Mouse (Mus musculus): ENCODE measurements at regions not wholly inside any gene's neighbourhood (a gene's known extent, or its start where the extent isn't known, plus 50 kb on each side); places are given as distances from the start of the nearest gene placed in this dataset.

GRCm38 (mm10) chr16:26302045-26302444, 69.6 kb downstream of the Cldn1 start:
- WGBS = 65% methylated on average over 2 of the region's 2 CpGs
- intact Hi-C loops (cut with DNase I) = no loop called here
- TF ChIP-seq POLR2A (IDR thresholded peaks at IDR 0.05; ENCODE audit: insufficient read depth, low read depth, low read length) (no peak), EP300 (IDR thresholded peaks at IDR 0.05; ENCODE audit: insufficient read depth, low read depth, low read length) (no peak), CTCF (IDR thresholded peaks at IDR 0.05) (no peak)
- no peak for DNase-seq
- Histone ChIP-seq H3K4me3 (no peak overlapping the region), H3K4me1 (ENCODE audit: control insufficient read depth, insufficient read depth, low read length) (no peaks in the 10 kb centered on the region), H3K9ac (ENCODE audit: low read depth, low read length) (no peak overlapping the region), H3K36me3 (ENCODE audit: control insufficient read depth, insufficient read depth, low read length) (no peaks in the 10 kb centered on the region), H3K27ac (no peak overlapping the region), H3K79me2 (replicated peaks; ENCODE audit: control insufficient read depth, insufficient read depth, low read length) (no peaks in the 10 kb centered on the region), H3K27me3 (ENCODE audit: control insufficient read depth, insufficient read depth, low read length) (no peaks in the 10 kb centered on the region)

- no peaks in the 10 kb centered on the region for H3K79me2 ChIP-seq (replicated peaks; ENCODE audit: control insufficient read depth, insufficient read depth, low read length)
- H3K9ac ChIP-seq (ENCODE audit: low read depth, low read length) = no peak overlapping the region
- H3K27me3 ChIP-seq (ENCODE audit: control insufficient read depth, insufficient read depth, low read length) = no peaks in the 10 kb centered on the region
- WGBS = 69% methylated on average over 2 of the region's 2 CpGs
- no peaks in the 10 kb centered on the region for H3K4me1 ChIP-seq (ENCODE audit: control insufficient read depth, insufficient read depth, low read length)
- TF ChIP-seq EP300 (IDR thresholded peaks at IDR 0.05; ENCODE audit: insufficient read depth, low read depth, low read length) = no peak
- no peak for TF ChIP-seq POLR2A (IDR thresholded peaks at IDR 0.05; ENCODE audit: insufficient read depth, low read depth, low read length)
- TF ChIP-seq CTCF (IDR thresholded peaks at IDR 0.05) = no peak
- no peak for DNase-seq
- H3K27ac ChIP-seq = no peak overlapping the region
- H3K4me3 ChIP-seq = no peak overlapping the region
- H3K36me3 ChIP-seq (ENCODE audit: control insufficient read depth, insufficient read depth, low read length) = no peaks in the 10 kb centered on the region
- intact Hi-C loops (cut with DNase I) = no loop called here
These were observed 79.9 kb downstream of the Cldn1 start for GRCm38 (mm10) chr16:26291692-26292091.

- Histone ChIP-seq H3K27ac (no peak overlapping the region), H3K27me3 (ENCODE audit: control insufficient read depth, insufficient read depth, low read length) (no peaks in the 10 kb centered on the region), H3K4me3 (no peak overlapping the region), H3K9ac (ENCODE audit: low read depth, low read length) (no peak overlapping the region), H3K4me1 (ENCODE audit: control insufficient read depth, insufficient read depth, low read length) (no peaks in the 10 kb centered on the region), H3K79me2 (replicated peaks; ENCODE audit: control insufficient read depth, insufficient read depth, low read length) (no peaks in the 10 kb centered on the region), H3K36me3 (ENCODE audit: control insufficient read depth, insufficient read depth, low read length) (no peaks in the 10 kb centered on the region)
- TF ChIP-seq EP300 (IDR thresholded peaks at IDR 0.05; ENCODE audit: insufficient read depth, low read depth, low read length) (no peak), POLR2A (IDR thresholded peaks at IDR 0.05; ENCODE audit: insufficient read depth, low read depth, low read length) (no peak), CTCF (IDR thresholded peaks at IDR 0.05) (no peak)
- DNase-seq = no peak
- intact Hi-C loops (cut with DNase I) = no loop called here
- 76% methylated on average over 1 of the region's 1 CpGs for WGBS
These were observed 86.0 kb downstream of the Cldn1 start for GRCm38 (mm10) chr16:26285627-26286026.

GRCm38 (mm10) chr16:26284713-26285112, 86.9 kb downstream of the Cldn1 start:
- TF ChIP-seq EP300 (IDR thresholded peaks at IDR 0.05; ENCODE audit: insufficient read depth, low read depth, low read length) (no peak), CTCF (IDR thresholded peaks at IDR 0.05) (no peak), POLR2A (IDR thresholded peaks at IDR 0.05; ENCODE audit: insufficient read depth, low read depth, low read length) (no peak)

GRCm38 (mm10) chr16:26282418-26282817, 89.2 kb downstream of the Cldn1 start:
- no peak overlapping the region for H3K4me3 ChIP-seq
- no peaks in the 10 kb centered on the region for H3K36me3 ChIP-seq (ENCODE audit: control insufficient read depth, insufficient read depth, low read length)
- TF ChIP-seq CTCF (IDR thresholded peaks at IDR 0.05) (no peak), POLR2A (IDR thresholded peaks at IDR 0.05; ENCODE audit: insufficient read depth, low read depth, low read length) (no peak), EP300 (IDR thresholded peaks at IDR 0.05; ENCODE audit: insufficient read depth, low read depth, low read length) (no peak)
- no peaks in the 10 kb centered on the region for H3K79me2 ChIP-seq (replicated peaks; ENCODE audit: control insufficient read depth, insufficient read depth, low read length)
- no peaks in the 10 kb centered on the region for H3K27me3 ChIP-seq (ENCODE audit: control insufficient read depth, insufficient read depth, low read length)
- no peak for DNase-seq
- WGBS = 31% methylated on average over 1 of the region's 1 CpGs
- no peak overlapping the region for H3K27ac ChIP-seq
- H3K9ac ChIP-seq (ENCODE audit: low read depth, low read length) = no peak overlapping the region
- no peaks in the 10 kb centered on the region for H3K4me1 ChIP-seq (ENCODE audit: control insufficient read depth, insufficient read depth, low read length)
- intact Hi-C loops (cut with DNase I) = no loop called here

More at GRCm38 (mm10) chr16:26284713-26285112, 86.9 kb downstream of the Cldn1 start:
- no peaks in the 10 kb centered on the region for H3K27me3 ChIP-seq (ENCODE audit: control insufficient read depth, insufficient read depth, low read length)
- no peak overlapping the region for H3K4me3 ChIP-seq
- H3K36me3 ChIP-seq (ENCODE audit: control insufficient read depth, insufficient read depth, low read length) = no peaks in the 10 kb centered on the region
- no peaks in the 10 kb centered on the region for H3K79me2 ChIP-seq (replicated peaks; ENCODE audit: control insufficient read depth, insufficient read depth, low read length)
- intact Hi-C loops (cut with DNase I) = no loop called here
- H3K9ac ChIP-seq (ENCODE audit: low read depth, low read length) = no peak overlapping the region
- no peak overlapping the region for H3K27ac ChIP-seq
- WGBS = 84% methylated on average over 6 of the region's 6 CpGs
- no peak for DNase-seq
- H3K4me1 ChIP-seq (ENCODE audit: control insufficient read depth, insufficient read depth, low read length) = no peaks in the 10 kb centered on the region

GRCm38 (mm10) chr16:26281496-26281895, 90.1 kb downstream of the Cldn1 start:
- Histone ChIP-seq H3K27ac (no peak overlapping the region), H3K27me3 (ENCODE audit: control insufficient read depth, insufficient read depth, low read length) (no peaks in the 10 kb centered on the region), H3K36me3 (ENCODE audit: control insufficient read depth, insufficient read depth, low read length) (no peaks in the 10 kb centered on the region), H3K9ac (ENCODE audit: low read depth, low read length) (no peak overlapping the region), H3K4me3 (no peak overlapping the region), H3K79me2 (replicated peaks; ENCODE audit: control insufficient read depth, insufficient read depth, low read length) (no peaks in the 10 kb centered on the region), H3K4me1 (ENCODE audit: control insufficient read depth, insufficient read depth, low read length) (no peaks in the 10 kb centered on the region)
- DNase-seq = no peak
- TF ChIP-seq CTCF (IDR thresholded peaks at IDR 0.05) (no peak), EP300 (IDR thresholded peaks at IDR 0.05; ENCODE audit: insufficient read depth, low read depth, low read length) (no peak), POLR2A (IDR thresholded peaks at IDR 0.05; ENCODE audit: insufficient read depth, low read depth, low read length) (no peak)
- intact Hi-C loops (cut with DNase I) = no loop called here
- WGBS = 59% methylated on average over 2 of the region's 2 CpGs

Measured in heart, adult 2 months (tissue).